Mouse (Mus musculus) heart, adult 11 months (tissue): ENCODE measurements at regions not wholly inside any gene's neighbourhood (a gene's known extent, or its start where the extent isn't known, plus 50 kb on each side); places are given as distances from the start of the nearest gene placed in this dataset.
A peak's percentile ranks its signal among the peaks of the same experiment; 100 is the strongest.

Experiments used
- DNase-seq: peaks from one replicate; pipeline ENCODE4 v3.0.0; 2022

GRCm38 (mm10) chr14:24550763-24551471 lies 64.0 kb downstream of the Rps24 start:
- DNase-seq, result peak; percentile 44

DNA sequence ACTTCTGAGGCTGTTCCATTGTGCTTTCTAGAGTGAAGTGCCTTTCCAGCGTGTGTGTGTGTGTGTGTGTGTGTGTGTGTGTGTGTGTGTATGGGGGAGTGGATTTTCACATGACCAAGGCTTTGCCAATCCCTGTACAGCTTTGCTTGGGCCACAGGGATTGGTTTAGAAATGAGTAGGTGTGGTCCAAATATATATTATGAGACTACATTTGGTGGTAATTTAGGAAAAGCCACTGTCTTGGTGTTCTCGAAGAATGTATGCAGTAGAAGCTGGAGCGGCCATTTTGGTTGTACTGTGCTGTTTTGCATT lies 64.5 kb downstream of the Rps24 start:
- no peak for DNase-seq

- DNase-seq, result peak; percentile 86
These were observed 78.1 kb downstream of the Rps24 start for GRCm38 (mm10) chr14:24564801-24565624.

- DNase-seq, result peak; percentile 91
These were observed 78.9 kb downstream of the Rps24 start for GRCm38 (mm10) chr14:24565718-24566322.

GRCm38 (mm10) chr14:24575111-24575510 lies 88.2 kb downstream of the Rps24 start:
- peak; percentile 97 for DNase-seq

DNA sequence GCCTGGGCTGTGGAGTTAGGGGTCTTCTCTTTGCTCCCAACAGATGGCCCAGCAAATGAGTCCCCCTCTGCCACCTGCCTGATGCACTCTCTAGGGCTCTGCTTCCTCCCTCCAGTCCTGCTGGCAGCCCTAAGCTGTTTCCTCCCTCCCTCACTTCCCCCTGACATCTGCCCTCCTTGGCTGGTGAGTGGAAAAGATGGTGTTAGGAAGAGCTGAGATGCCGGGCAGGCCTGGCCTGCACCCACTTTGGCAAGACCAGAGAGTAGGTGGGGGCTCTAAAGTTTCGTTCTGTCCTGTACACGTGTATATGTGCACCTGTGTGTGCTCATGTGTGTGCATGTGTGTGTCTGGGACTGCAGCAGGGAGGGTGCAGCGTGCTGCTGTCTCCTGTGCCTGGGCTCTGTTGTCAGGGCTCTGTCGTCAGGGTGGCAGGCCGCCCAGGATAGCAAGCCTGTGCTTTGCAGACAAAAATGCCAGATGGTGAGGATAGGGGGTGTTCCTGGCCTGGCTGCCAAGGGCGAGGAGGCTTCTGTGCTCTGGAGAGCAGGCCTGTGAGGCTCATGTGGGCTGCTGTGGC lies 91.7 kb downstream of the Rps24 start:
- peak; percentile 97 for DNase-seq

DNA sequence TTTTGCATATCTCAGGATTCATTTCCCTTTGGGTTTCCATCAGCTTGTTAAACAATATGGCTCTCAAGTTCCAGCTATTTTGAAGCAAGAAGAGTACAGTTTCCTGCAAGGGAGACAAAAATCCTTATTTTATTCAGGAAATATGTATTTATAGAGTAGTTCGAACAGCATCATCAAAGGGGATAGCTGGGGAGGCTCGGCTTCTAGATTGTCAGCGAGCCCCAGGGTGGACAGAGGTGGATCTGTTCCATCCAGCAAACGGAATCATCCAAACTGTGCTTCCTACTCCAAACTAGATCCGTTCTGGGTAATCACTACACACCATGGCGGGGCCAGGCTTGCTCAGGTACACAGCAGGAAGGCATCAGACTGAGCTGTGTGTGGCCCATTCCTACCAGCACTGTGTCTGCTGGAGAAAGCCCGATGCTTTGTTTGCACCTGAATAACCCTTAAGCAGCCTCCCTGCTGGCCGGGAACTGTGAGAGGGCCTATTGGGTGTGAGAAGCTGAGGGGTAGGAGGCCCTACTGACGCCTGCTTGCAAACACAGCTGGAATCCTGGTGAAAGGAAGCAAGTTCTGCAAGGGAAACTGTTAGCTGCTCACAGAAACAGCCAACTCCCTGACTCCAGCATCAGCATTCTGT lies 92.3 kb downstream of the Rps24 start:
- peak; percentile 92 for DNase-seq

- no peak for DNase-seq
These were observed 99.4 kb downstream of the Rps24 start for GRCm38 (mm10) chr14:24586133-24586908.

GRCm38 (mm10) chr14:24586982-24587672 lies 100.2 kb downstream of the Rps24 start:
- DNase-seq, result no peak

DNA sequence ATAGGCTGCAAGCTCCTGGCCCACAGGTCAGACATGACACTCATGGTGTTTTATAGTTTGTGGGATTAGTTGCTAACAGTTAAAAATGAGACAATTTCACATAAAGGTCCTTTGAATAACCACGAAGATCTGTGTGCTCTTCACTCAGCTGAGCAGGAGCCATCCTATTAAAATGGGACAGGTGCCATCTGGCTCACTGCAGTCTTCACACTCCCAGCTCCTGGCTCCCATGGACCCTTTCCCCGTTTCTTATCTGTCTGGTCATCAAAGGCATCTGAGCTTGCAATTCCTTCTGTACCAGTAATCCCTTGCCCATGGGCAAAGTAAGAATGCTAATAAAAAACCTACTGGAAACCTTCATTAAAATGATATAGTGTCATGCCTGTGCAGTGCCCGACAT lies 101.1 kb downstream of the Rps24 start:
- no peak for DNase-seq

DNA sequence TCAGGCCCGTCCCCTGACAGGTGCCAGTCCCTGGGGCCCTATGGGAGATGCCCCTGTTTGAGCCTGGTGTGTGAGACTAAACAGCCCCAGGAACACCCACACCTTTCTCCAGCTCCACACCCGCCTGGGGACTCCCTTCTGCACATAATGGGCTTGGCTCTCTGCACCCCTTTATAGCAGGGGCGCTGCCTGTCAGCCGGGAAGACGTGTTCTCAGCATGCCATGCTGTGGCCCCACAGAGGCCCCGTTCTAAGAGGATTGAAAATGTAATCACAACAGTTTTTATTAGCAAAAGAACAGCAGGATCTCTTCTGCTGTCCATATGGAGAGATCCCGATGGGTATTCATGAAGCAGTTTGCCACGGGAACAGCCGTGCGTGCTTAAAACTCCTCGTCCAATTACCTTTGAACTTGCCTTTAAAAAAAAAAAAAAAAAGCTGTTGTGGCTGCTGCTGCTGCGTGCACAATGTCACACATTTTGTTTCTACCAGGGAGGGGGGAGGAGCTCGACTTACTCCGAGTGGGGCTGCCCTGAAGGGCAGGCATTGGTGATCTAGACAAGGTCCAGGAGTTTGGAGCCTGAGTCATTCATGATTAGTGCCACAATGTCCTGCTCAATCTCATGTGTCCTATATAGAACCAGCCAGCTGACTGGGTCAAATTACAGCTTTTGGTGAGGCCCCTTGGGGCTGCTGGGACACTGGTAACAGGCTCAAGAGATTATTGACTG lies 119.7 kb downstream of the Rps24 start:
- peak; percentile 92 for DNase-seq

- DNase-seq, result no peak
These were observed 121.4 kb downstream of the Rps24 start for GRCm38 (mm10) chr14:24608356-24608755.

DNA sequence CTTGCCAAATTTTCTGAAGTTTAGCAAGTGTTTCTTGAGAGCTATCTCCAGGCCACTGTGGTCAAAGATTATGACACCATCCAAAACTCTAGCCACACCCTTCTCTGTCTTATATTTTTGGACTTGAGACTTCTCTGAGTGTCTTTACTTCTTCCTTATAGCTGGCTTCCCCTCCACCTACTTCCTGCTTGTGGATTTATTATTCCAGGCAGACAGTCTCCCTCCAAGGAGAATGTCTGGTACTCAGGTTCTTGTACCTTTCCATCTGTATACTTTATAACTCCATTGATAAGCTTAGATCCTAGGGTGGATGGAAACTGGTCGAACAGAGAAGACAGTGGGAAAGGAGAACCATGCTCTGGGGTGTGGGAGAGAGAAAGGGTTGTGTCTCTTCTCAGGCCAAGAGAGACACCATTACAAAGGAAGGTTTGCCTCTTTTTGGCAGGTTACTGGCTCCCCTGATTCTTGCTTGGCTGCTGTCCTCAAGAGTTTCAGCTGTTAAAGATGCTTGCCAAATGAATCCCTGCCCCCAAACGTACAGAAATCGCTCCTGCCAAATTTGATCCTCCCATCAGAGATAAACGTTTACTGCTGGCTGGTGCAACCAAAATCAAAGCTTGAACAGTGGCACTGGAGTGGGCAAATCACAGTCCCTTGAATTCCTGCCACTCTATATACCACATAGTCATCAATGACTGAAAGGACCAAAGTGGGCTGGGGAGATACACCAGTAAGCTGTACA lies 125.5 kb downstream of the Rps24 start:
- no peak for DNase-seq

DNA sequence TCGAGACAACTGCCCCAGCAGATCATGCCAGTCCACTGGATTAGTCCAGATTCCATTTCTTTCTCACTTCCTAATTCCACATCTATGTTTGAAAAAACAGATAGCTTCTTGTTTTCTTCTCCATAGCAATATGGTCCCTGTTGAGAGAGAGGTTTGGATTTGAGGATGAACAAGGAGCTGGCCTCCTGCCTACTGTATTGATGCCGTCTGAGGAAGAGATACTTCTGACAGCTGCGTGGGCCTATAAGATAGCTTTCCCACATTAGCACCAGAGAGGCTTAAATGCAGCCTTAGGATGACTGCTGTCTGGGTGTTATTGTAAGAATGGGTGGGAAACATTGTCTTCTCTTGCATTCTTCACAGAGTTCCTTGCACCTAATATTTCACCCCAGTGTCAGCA lies 128.9 kb downstream of the Rps24 start:
- no peak for DNase-seq

DNA sequence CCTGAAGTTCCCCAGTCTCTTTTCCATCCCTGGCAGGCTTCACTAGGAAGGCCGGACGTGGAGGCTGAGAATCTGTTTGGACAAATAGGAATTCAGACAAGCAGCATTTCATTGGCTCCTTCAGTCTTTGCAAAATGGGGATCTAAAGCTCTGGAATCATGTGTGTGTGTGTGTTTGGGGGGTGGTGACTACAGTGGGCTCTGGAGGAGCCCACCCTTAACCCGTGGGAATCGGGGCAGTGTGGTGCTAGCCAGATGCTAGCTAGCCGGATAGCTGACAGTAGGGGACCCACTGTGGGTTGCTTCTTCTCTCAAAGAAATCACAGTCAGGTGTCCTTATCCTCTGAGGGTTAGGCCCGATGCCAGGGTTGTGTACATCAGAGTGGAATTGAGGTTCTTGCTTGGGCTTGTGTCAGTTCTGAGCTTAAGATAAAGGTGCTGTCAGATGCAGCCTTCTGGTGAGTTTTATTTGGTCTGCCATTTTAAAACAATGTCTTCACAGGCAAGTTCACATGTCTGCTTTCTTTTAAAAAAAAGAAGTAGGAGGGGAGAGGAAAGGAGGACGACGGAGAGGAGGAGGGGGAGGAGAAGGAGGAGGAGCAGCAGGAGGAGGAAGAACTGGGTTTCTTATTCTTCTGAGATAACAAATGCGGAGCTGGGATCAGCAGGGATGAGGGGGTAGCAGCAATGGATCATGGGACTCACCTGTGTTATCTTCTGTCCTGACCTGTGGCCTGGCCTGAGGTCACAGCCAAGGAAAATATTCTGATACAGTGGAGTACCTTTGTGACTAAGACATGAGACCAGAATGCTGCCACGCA lies 129.6 kb downstream of the Rps24 start:
- no peak for DNase-seq

GRCm38 (mm10) chr14:24617126-24617375 lies 130.1 kb downstream of the Rps24 start:
- no peak for DNase-seq

GRCm38 (mm10) chr14:24617393-24617861 lies 130.5 kb downstream of the Rps24 start:
- no peak for DNase-seq

DNA sequence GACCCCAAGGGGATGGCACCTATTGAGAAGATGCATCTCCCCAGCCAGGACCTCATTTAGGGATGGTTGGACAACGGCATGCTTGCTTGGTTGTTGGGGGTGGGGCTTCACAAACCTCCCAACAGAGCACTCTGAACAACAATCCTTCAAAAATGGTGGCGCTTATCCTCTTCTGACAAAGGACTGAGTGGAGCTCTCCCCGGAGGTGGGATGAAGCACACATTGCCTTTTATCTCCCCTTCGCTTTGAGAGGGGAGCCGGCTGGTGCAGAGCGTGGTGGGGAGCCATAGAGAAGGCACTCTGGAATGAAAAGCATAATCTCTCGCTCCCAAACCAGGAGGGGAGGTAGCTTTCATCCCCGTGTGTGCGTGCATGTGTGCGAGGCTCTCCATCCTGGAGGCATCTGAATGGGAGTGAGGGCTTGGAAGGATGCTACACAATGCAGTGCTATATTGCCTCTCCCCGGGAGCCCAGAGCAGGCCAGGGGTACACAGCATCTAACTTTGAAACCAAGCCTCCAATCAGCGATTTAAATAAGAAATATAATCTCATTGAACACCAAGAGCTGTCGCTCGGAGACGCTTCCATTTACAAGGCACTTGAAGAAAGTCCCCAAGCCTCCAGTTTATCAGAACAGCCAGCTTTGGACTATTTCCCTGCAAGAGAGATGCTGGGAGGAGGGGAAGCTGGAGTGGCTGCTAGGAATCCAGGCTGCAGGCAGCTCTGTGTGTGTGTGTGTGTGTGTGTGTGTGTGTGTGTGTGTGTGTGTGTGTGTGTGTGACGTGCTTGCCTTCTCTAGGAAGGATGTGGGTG lies 131.5 kb downstream of the Rps24 start:
- no peak for DNase-seq

GRCm38 (mm10) chr14:24631994-24632393 lies 145.1 kb downstream of the Rps24 start:
- DNase-seq, result no peak
